Mouse (Mus musculus) kidney, adult 11 months (tissue): ENCODE data around the gene Zfp961.
"Not testable (repeated sequence)": the region's sequence is repeated elsewhere in the genome, so short reads cannot be mapped to it uniquely, and the experiment has no call there.

Source experiments
- DNase-seq: peaks from one replicate; pipeline ENCODE4 v3.0.0; 2022

The Zfp961 gene

DNA sequence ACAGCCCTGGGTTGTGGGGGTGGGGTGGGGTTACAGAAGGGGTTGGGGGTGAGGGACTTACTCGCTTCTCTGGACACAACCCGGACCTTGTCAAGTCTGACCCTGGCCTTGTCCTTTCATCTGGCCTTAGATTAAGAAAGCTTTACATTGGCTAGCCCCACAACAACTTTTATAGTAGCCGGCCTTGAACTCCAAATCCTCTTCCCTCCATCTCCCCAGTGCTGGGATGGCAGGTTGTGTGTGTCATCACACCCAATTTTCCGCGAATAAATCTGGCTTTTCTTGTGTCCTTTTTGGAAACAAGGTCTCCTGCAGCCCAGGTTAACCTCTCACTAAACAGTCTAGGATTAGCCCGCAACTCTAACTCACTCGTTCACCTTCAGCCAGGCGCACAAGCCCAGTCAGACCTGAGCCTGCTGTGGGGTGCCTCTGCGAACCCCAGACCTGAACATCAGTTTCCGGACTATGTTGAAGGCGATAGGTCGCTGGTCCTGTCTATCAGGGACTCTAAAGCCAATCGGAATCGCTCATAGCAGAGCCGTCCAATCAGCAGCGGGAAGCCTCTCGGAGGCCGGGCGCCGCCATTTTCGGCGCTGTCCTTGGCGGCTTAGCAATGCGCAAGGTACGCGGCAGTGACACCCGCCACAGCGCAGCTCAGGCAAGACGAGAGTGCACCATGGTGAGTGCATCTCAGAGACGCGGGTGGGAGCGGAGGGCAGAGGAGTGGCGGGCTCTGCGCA lies at the start of gene Zfp961:
Gene Zfp961, plus strand, starts transcription at position 557 of the 740 bp plus-strand sequence.
- peak; percentile 97 for DNase-seq

DNA sequence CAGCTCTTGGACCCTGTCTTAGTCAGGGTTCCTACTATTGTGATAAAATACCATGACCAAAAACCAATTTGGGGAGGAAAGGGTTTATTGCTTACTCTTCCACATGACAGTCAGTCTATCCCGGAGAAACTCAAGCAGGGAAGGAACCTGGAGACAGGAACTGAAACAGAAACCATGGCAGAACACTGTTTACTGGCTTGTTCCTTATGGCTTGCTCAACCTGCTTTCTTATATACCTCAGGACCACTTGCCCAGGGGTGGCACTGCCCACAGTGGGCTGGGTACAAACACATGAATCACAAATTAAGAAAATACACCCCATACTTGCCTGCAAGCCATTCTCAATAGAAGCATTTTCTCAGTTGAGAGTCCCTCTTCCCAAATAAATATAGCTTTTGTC lies 47.8 kb upstream of the Zfp961 start:
- DNase-seq = not testable (repeated sequence)

- DNase-seq = no peak
Measured at GRCm38 (mm10) chr8:71906809-71907208, 44.0 kb upstream of the Zfp961 start.

DNA sequence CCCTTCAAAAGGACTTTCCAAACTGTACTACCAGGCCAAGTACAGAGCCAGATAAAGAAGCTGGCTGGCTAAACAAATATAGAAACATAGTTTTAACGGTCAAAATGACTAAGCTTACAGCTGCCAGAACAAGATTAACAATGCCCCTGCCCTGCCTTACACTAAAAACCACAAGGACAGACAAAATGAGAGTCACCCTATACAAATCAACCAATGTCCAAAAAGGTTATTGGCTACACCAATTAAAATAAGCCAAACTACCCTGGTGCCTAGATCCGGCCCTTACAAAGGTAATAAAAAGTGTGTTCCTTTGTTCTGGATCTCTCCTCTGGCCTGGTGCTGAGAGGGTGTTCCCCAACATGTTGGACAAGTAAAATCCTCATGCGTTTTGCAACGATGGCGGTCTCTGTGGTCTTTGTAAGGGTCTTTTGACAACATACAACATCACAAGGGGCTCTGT lies 43.0 kb upstream of the Zfp961 start:
- no peak for DNase-seq

GRCm38 (mm10) chr8:71908309-71909261 lies 42.3 kb upstream of the Zfp961 start, which contains the start of the genes Zfp882 and Zfp617:
Gene Zfp882, plus strand, starts transcription at chr8:71908608.
Gene Zfp617, plus strand, starts transcription at chr8:71908635.
- peak; percentile 91 for DNase-seq

DNA sequence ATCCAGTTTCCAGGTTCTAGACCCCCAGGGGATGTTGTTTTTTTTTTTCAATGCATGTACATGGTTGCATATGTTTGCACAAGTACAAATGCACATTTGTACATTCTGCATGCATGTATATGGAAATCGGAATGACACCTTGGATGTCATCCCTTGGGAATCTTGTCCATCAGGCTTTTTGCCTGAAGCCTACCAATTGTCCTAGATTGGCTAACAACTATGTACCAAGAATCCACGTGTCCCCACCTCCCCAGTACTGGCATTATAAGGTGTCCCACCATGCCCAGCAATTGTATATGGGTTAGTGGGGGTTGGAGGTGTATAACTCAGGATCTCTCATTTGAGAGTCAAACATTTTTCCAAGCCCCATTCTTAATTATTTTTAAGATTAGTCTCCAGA lies 38.6 kb upstream of the Zfp961 start:
- DNase-seq = no peak

GRCm38 (mm10) chr8:71922567-71923401 lies 28.1 kb upstream of the Zfp961 start:
- DNase-seq = peak; percentile 97

GRCm38 (mm10) chr8:71925791-71926190 lies 25.0 kb upstream of the Zfp961 start:
- no peak for DNase-seq

GRCm38 (mm10) chr8:71926551-71926950 lies 24.3 kb upstream of the Zfp961 start:
- no peak for DNase-seq

GRCm38 (mm10) chr8:71927779-71928178 lies 23.1 kb upstream of the Zfp961 start:
- DNase-seq = no peak

DNA sequence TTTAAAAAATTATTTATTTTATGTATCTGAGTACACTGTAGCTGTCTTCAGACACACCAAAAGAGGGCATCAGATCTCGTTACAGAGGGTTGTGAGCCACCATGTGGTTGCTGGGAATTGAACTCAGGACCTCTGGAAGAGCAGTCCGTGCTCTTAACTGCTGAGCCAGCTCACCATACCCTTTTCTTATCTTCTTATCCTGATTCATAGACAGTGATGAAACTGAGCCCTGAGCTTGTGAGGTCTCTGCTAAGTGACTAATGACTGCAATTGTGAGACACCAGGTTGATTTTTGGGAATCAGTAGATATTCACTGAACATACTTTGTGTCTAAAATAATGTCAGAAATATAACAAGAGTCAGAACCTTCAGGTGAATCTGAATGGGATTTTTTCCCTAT lies 12.8 kb upstream of the Zfp961 start:
- not testable (repeated sequence) for DNase-seq

- no peak for DNase-seq
Measured at GRCm38 (mm10) chr8:71940293-71941208, 10.3 kb upstream of the Zfp961 start.

DNA sequence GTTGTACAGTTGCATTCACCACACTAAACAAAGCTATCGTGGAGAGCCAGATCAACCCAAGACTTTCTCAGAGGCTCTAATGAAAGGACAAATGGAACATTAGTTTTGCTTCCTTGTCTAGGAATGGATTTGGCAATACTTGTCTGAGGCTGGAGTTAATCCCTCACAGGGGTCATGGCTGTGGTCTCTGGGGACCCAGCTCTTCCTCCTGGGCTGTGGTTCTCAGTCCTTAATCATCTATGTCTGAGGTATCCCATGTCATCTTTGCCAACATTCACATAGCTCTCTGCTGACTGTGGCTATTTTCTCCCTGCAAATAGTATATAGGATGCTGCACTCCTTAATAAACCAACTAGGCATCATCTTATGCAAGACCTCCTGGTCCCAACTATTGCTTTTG lies 9.1 kb upstream of the Zfp961 start:
- DNase-seq = no peak

DNA sequence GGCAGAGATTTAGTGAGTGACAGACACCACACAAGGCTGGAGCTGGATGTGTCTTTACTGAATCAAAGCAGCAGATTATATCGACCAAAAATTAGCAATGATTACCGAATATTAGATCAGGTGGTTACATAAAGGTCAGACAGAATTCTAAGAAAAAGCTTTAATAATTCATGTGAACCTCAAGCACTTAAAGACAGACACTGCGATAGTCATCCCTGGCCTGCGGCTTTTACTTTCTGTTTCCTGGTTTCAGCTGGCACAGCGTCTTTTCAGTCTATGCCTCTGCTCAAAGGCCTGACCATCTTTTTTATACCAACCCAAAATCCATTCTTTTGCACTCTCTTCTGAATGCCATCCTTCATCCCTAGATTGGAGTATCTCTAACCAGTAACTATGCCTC lies 2.2 kb upstream of the Zfp961 start:
- DNase-seq = no peak

GRCm38 (mm10) chr8:71951436-71952161 lies 761 bp downstream of the Zfp961 start:
- DNase-seq = peak; percentile 14

GRCm38 (mm10) chr8:71952489-71952888 lies 1.7 kb downstream of the Zfp961 start:
- DNase-seq = no peak

GRCm38 (mm10) chr8:71952961-71953700 lies 2.3 kb downstream of the Zfp961 start:
- not testable (repeated sequence) for DNase-seq

GRCm38 (mm10) chr8:71954666-71955065 lies 3.8 kb downstream of the Zfp961 start:
- no peak for DNase-seq

GRCm38 (mm10) chr8:71960483-71960882 lies 9.6 kb downstream of the Zfp961 start:
- no peak for DNase-seq

- no peak for DNase-seq
Measured at GRCm38 (mm10) chr8:71961796-71962195, 11.0 kb downstream of the Zfp961 start.
